Mouse (Mus musculus): ENCODE results near the gene Hs3st1. TPM values are rescaled to one million over a fixed set of nuclear protein-coding genes. Genes with fewer than 3 reads are reported as not detected.

Gene Hs3st1
- polyA plus RNA-seq, 1 experiment: 4.1 TPM

DNA sequence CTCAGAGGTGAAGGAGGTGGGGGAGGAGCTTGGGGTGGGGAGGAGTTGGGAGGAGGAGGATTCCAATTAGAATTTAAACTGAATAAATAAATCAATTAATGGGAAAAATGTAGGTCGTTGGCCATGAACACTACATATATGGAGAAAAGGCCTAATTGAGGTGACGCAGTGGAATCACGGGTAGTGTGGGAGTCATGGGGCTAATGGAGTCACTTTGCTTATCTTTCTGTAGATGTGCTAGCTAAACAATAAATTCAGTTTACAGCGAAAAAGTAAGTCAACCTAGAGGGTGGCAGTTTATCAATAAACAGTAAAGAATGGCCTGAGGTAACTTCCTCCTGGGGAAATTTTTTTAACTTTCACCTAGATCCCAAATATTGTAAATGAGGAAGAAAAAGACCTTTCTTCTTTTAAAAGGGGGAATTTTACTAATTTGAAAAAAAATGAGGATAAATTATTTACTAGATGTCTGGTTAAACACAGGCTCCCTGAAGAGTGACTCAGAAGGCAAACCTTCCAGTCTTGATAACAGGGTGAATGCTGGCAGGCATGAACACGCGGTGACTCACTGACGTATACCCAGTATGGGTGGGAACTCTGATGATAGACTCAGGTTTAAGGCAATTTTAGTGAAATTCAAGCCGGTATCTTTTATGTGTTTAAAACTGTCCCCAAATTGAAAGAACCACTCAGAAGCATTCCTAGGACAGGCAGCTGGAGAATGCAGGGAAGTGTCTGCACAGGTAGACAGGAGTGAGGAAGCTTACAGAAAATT, 6.6 kb upstream of the Hs3st1 start:
- Histone ChIP-seq H3K4me3 (ENCODE audit: control insufficient read depth, insufficient read depth, low read length) (no peak overlapping the region), H3K36me3 (ENCODE audit: control insufficient read depth, insufficient read depth, low read length) (no peaks in the 10 kb centered on the region), H3K27ac (ENCODE audit: control insufficient read depth, insufficient read depth, low read length) (no peak overlapping the region), H3K27me3 (ENCODE audit: control insufficient read depth, insufficient read depth, low read length) (no peaks in the 10 kb centered on the region), H3K4me1 (replicated peaks; ENCODE audit: control insufficient read depth, insufficient read depth, low read length) (no peaks in the 10 kb centered on the region)
- WGBS: 92% methylated on average over 8 of the region's 8 CpGs
- TF ChIP-seq CTCF (IDR thresholded peaks at IDR 0.05; ENCODE audit: borderline replicate concordance, control insufficient read depth, extremely low read depth, insufficient read depth, low read length, poor library complexity) (no peak), POLR2A (IDR thresholded peaks at IDR 0.05; ENCODE audit: control insufficient read depth, extremely low read depth, insufficient read depth, low read length, poor library complexity) (no peak)
- no peak for DNase-seq

GRCm38 (mm10) chr5:39758890-39759475, 3.7 kb upstream of the Hs3st1 start:
- H3K4me1 ChIP-seq (replicated peaks; ENCODE audit: control insufficient read depth, insufficient read depth, low read length): no peaks in the 10 kb centered on the region
- no peaks in the 10 kb centered on the region for H3K36me3 ChIP-seq (ENCODE audit: control insufficient read depth, insufficient read depth, low read length)
- no peaks in the 10 kb centered on the region for H3K27me3 ChIP-seq (ENCODE audit: control insufficient read depth, insufficient read depth, low read length)
- TF ChIP-seq CTCF (IDR thresholded peaks at IDR 0.05; ENCODE audit: borderline replicate concordance, control insufficient read depth, extremely low read depth, insufficient read depth, low read length, poor library complexity) (no peak), POLR2A (IDR thresholded peaks at IDR 0.05; ENCODE audit: control insufficient read depth, extremely low read depth, insufficient read depth, low read length, poor library complexity) (no peak)
- H3K4me3 ChIP-seq (ENCODE audit: control insufficient read depth, insufficient read depth, low read length): no peak overlapping the region
- no peak overlapping the region for H3K27ac ChIP-seq (ENCODE audit: control insufficient read depth, insufficient read depth, low read length)
- no peak for DNase-seq
- WGBS: 52% methylated on average over 2 of the region's 2 CpGs

- WGBS: 100% methylated on average over 2 of the region's 2 CpGs
- TF ChIP-seq CTCF (IDR thresholded peaks at IDR 0.05; ENCODE audit: borderline replicate concordance, control insufficient read depth, extremely low read depth, insufficient read depth, low read length, poor library complexity): no peak
- TF ChIP-seq POLR2A (IDR thresholded peaks at IDR 0.05; ENCODE audit: control insufficient read depth, extremely low read depth, insufficient read depth, low read length, poor library complexity): no peak
- H3K27me3 ChIP-seq (ENCODE audit: control insufficient read depth, insufficient read depth, low read length): no peaks in the 10 kb centered on the region
Observed at GRCm38 (mm10) chr5:39736843-39737242, 18.4 kb downstream of the Hs3st1 start.

DNA sequence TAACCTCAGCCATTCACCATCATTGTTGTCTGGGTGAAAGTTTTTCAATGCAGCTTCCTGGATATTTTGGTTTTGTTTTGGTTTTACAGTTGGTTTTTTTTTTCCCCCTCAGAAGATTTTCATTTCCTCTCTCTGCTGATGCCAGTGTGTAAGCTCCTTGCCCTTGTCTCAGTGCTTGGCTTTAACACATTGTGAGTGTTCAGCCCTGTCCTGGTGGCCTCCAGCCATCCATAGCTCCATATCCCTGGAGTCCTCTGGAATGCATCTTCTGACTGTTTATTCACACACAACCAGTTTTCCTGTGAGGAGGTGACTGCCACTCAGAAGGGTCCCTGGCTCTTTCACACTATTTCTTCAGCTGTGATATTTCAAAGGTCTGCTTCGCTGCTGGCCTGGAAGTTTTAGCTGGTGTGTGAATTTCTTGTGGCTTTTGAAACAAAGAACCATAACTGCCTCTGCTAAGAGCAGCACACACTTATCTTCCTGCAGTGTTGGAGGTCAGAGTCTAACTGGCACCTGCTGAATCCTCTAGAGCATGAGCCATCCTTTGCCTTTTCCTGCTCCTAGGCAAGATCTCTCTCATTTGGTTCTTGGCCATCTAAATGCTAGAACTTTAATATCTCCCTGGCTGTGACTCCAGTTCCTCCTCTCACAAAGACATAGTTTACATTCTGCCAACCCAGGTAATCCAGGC, 21.4 kb downstream of the Hs3st1 start:
- Histone ChIP-seq H3K4me1 (replicated peaks; ENCODE audit: control insufficient read depth, insufficient read depth, low read length) (0 out of 2 replicates have a peak, but pooled peaks cover 3% of the 10 kb centered on the region), H3K36me3 (ENCODE audit: control insufficient read depth, insufficient read depth, low read length) (no peaks in the 10 kb centered on the region), H3K4me3 (ENCODE audit: control insufficient read depth, insufficient read depth, low read length) (no peak overlapping the region), H3K27ac (ENCODE audit: control insufficient read depth, insufficient read depth, low read length) (no peak overlapping the region), H3K27me3 (ENCODE audit: control insufficient read depth, insufficient read depth, low read length) (no peaks in the 10 kb centered on the region)
- no peak for DNase-seq
- TF ChIP-seq POLR2A (IDR thresholded peaks at IDR 0.05; ENCODE audit: control insufficient read depth, extremely low read depth, insufficient read depth, low read length, poor library complexity): no peak
- WGBS: 13% methylated on average over 1 of the region's 1 CpGs

More at GRCm38 (mm10) chr5:39736843-39737242, 18.4 kb downstream of the Hs3st1 start:
- no peak for DNase-seq
- Histone ChIP-seq H3K36me3 (ENCODE audit: control insufficient read depth, insufficient read depth, low read length) (no peaks in the 10 kb centered on the region), H3K4me1 (replicated peaks; ENCODE audit: control insufficient read depth, insufficient read depth, low read length) (0 out of 2 replicates have a peak, but pooled peaks cover 3% of the 10 kb centered on the region), H3K27ac (ENCODE audit: control insufficient read depth, insufficient read depth, low read length) (no peak overlapping the region), H3K4me3 (ENCODE audit: control insufficient read depth, insufficient read depth, low read length) (no peak overlapping the region)

- Histone ChIP-seq H3K27me3 (ENCODE audit: control insufficient read depth, insufficient read depth, low read length) (no peaks in the 10 kb centered on the region), H3K4me3 (ENCODE audit: control insufficient read depth, insufficient read depth, low read length) (no peak overlapping the region), H3K27ac (ENCODE audit: control insufficient read depth, insufficient read depth, low read length) (no peak overlapping the region), H3K36me3 (ENCODE audit: control insufficient read depth, insufficient read depth, low read length) (no peaks in the 10 kb centered on the region), H3K4me1 (replicated peaks; ENCODE audit: control insufficient read depth, insufficient read depth, low read length) (0 out of 2 replicates have a peak, but pooled peaks cover 3% of the 10 kb centered on the region)
- TF ChIP-seq POLR2A (IDR thresholded peaks at IDR 0.05; ENCODE audit: control insufficient read depth, extremely low read depth, insufficient read depth, low read length, poor library complexity): no peak
- no peak for TF ChIP-seq CTCF (IDR thresholded peaks at IDR 0.05; ENCODE audit: borderline replicate concordance, control insufficient read depth, extremely low read depth, insufficient read depth, low read length, poor library complexity)
- no peak for DNase-seq
- WGBS: 62% methylated on average over 5 of the region's 5 CpGs
Observed at GRCm38 (mm10) chr5:39733013-39733749, 22.1 kb downstream of the Hs3st1 start.

Data from thymus, adult 2 months (tissue).